Mouse (Mus musculus): Measurements from ENCODE around the gene Dnali1.

Dnali1 gene

GRCm38 (mm10) chr4:125029891-125030614 is 35.5 kb downstream of the Dnali1 start:
- peak; percentile 93 to 96 for DNase-seq

GRCm38 (mm10) chr4:125020780-125021538 is 44.5 kb downstream of the Dnali1 start:
- no peak for DNase-seq

- DNase-seq, result no peak
These were observed 48.1 kb downstream of the Dnali1 start for GRCm38 (mm10) chr4:125017431-125017830.

GRCm38 (mm10) chr4:125015806-125016635 is 49.5 kb downstream of the Dnali1 start, which contains the start of gene Gnl2:
Gnl2 (plus strand) TSS chr4:125016585.
- DNase-seq, result no peak

- no peak for DNase-seq
These were observed 56.8 kb downstream of the Dnali1 start for GRCm38 (mm10) chr4:125008712-125009111.

- no peak for DNase-seq
These were observed 57.3 kb downstream of the Dnali1 start for GRCm38 (mm10) chr4:125008220-125008619.

- DNase-seq, result no peak
These were observed 58.0 kb downstream of the Dnali1 start for GRCm38 (mm10) chr4:125007460-125007859.
